Mouse (Mus musculus) c-Kit-positive CD71-negative TER-119-negative erythroid progenitor cells, embryonic 14.5 days (primary cell): ENCODE data around the gene Manbal.

ENCODE experiments used
- DNase-seq: peaks from one replicate; pipeline ENCODE4 v3.0.0-alpha.2; 2013; ENCODE audit warnings: low read depth

Manbal gene

DNA sequence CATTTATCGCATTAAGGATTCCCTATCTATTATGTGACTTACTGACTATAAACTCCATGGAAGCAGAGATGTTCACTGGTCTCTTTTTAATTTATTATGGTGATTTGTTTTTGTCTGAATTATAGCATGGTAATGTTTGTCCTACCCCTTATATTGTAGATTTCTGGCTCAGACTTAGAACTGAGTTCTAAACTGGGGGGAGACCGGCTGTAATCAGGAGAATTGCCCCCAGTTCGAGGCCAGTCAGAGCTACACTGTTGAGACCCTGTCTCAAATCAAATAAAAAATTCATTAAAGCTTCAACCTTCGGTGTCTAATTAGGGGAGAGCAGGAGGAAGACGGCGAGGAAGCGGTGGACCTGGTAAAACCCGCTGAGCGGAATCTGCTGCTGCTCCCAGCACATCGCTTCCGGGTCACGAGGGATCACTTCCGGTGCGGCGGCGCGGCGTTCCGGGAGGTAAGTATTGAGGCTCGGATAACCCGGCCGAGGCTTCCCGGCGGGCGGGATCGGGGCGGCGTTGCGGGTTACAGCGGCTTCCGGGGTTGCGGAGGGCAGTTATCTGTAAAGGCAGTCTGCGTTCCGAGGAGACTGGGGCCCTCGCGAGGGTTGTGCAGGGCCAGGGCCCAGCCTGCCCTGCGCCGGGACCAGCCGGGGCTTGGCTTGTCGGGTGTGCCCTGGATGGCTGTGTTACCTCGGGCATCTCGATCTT, at the start of gene Manbal:
Manbal (plus strand) TSS at position 411 of the 710 bp plus-strand sequence.
- DNase-seq, result peak; percentile 77

GRCm38 (mm10) chr2:157320135-157320534, 47.3 kb upstream of the Manbal start:
- DNase-seq, result no peak

GRCm38 (mm10) chr2:157320886-157321285, 46.5 kb upstream of the Manbal start:
- no peak for DNase-seq

DNA sequence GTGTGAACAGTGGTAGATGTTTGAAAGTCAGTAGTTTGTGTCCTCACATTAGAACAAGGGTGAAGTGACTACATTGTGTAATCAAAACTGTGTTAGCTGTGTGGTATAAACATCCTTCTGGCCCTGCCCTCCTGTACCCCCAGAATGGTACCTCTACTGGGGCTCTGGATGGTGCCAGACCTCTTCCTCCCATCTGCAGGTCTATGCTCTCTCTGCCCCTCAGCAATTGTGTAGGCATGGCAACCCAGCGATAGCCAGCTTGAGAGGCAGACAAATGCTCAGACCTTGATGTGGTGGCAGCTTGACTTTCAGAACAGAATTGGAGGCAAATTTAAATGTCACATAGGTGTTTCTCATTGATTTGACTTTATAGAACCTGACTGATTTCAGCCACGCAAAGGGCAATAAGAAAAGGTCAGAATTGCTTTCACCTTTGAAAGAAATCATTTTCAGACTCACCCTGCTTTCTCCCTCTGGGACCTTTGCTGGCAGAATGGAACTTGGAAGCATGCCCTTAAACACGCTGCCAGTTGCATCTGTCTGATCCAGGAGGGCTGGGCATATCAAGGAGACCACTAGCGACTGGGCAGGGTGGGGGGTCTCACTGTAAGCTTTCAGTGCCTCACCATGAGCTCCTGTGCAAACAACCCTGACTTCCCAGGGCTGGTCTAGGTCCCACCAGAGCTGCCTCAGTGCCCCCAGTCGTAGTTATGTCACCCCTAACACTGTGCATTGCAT, 45.2 kb upstream of the Manbal start:
- no peak for DNase-seq

DNA sequence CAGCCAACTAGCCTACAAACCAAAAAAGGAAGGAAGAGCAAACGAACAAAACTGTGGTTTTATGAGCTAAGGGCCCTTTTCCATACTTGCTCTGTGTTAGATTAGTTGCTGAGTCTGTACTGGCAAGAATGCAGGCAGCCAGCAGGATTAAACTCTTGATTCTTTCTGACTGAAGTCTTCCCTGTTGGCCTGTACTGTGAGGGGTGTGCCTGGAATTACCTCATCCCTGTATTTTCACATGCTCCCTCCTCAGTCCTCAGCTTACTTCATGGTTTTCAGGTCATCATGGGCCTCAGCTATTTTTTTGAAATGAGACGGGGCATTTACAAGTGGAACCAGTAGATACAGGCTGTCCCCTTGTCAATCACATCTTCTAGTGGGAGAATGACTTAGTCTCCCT, 42.2 kb upstream of the Manbal start:
- DNase-seq, result no peak

DNA sequence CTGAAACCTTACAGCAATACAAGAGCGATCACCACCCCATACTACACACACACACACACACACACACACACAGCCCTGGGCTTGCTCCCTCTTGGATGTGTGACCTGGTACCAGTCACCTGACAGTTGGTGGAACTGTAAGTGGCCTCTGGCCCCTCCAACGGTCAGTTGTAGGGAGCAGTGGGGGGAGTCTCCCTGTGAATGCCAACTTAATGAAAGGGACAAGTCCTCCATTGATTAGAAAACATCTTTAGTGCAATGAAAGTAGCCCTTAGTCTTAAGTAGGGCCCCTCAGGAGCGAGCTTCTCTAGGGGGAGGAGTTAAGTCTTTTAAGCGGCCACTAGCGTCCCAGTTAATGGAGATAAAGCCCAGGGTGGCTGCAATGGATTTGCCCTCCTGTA, 39.3 kb upstream of the Manbal start:
- no peak for DNase-seq

GRCm38 (mm10) chr2:157328570-157328969, 38.8 kb upstream of the Manbal start:
- DNase-seq, result no peak

GRCm38 (mm10) chr2:157332059-157332458, 35.3 kb upstream of the Manbal start:
- DNase-seq, result no peak

DNA sequence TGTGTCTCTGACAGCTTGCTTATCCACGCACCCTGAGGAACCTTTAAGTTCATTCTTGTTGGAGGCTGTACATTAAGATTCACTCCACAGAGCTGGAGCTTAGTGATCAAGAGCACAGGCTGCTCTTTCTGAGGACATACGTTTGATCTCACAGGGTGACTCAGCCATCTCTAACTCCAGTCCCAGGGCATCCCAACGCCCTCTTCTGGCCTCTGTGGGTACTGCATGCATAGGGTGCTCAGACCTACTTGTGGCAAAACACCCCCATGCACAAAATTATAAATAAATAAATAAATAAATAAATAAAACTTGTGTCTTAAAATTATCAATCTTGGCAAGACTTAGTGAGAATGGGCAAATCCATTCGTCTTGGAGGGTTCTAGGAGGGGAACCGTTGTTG, 28.7 kb upstream of the Manbal start:
- peak; percentile 79 for DNase-seq

DNA sequence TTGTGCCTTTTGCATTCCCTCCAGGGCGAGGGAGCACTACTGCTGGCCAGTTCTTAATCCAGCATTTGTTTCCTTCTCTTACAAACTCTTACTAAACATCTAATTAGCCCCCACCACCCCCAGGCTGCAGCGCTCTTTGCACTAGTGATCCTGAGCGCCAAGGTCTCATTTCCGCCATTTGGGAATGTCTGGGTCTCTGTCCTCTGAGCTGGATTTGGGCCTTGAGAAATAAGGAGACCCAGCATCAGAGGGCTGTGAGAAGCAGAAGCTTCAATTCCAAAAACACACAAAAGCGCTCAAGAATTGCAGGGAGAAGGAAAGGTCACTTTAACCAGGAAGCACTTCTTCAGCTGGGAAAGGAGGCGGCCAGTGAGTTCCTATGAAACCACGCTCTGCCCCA, 27.9 kb upstream of the Manbal start:
- DNase-seq, result no peak

DNA sequence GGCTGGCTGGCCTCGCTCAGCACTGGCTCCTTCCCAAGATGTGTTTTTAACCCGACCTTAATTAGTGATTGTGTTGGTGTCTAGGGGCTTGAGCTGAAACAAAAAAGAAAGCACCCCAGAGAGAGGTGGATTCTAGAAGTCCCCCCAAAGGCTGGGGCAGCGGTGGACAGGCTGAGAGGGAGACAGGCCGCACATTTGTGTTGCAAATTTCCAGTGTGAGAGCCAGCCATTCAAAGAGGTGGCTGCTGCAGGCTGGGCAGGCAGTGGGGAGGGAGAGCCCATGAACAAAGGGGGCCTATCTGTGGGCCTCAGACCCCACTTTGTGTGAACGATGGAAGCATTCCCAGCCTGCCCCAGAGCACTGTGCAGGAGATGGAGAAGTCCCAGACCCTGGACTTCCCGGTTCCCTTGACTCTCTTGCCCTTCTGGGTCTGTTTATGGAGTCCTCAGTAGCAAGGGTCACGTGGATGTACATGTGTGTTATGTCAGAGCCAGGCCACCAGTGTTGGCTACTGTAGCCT, 27.1 kb upstream of the Manbal start:
- DNase-seq, result no peak

DNA sequence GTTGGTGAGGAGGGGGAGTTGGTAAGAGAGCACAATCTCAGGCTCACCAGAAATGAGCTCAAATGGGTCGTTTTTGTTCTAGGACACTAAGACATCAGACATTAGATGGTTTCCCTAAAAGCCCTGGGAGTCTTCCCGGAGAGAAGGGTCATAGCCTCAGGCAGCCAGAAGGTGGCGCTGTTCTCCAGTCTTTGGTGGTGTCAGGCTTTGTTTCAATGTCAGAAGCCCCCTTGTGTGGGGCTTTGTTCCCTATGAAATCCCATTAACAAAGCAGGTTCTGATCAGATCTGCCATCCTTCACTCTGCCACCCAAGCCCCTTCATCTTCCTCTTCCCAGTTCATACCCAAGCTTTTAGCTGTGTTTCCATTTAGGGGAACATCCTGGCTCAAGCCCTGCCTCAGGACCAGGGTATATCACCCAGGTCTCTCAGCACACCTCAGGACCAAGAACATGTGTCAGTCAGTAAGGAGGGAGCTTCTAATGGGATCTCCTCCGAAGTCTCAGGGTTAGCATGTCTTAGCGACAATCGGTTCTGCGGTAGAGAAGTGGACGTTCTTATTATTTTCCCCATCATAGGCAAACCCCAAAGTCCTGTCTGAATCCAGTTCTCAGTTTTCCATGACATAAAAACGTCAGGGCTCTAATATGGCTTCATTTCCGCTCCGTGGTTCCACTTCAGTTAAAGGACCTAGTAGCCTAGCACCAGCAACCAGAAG, 25.7 kb upstream of the Manbal start:
- DNase-seq, result peak; percentile 33

DNA sequence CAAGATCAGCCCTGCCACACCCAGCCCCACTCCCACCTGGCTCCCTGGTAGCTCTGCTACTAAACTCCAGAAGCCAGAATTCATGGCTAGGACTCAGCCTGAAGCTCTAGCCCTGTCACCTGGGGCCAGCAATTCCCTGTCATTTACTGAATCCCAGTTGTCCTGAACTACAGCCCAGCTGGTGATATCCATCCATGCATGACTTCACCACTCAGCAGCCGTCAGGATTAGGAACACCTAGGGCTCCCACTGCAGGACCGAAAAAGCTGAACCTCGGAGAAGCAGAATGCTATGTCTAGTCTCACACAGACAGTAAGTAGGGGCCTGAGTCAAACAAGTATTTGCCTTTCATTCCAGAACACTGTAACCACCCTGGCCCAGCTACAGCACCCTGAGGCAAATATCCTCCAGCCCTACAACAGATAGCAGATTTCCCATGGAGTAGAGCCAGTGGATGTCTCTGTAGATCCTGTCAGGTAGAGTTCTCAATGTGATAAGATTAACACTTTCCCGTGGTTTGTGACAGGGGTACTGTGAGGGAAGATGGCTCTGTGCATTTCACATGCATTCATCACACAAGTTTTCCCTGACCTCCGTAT, 25.0 kb upstream of the Manbal start:
- DNase-seq, result no peak

DNA sequence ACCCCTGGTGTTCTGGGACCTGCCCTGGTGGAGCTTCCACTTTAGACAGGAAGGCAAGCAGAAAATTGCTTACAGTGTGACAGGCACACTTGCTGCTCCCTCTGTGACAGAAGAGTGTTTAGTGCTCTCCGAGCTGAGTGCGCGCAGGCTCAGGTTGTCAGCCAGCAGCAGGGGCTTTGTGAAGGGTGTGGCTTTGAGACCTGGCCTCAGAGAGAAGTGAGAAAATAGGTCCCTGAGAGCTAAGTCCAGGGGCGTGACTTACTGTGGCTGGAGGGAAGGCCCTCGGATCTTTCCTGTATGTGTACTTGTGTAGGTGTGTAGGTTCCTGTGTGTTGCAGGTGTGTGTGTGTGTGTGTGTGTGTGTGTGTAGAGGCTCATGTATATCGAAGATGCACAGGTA, 24.1 kb upstream of the Manbal start:
- DNase-seq, result no peak

GRCm38 (mm10) chr2:157347361-157348159, 19.8 kb upstream of the Manbal start, which contains the start of gene Ghrh:
Gene Ghrh, minus strand, starts transcription at chr2:157347506.
- DNase-seq, result no peak

- no peak for DNase-seq
Observed at GRCm38 (mm10) chr2:157349121-157349778, 18.1 kb upstream of the Manbal start.

DNA sequence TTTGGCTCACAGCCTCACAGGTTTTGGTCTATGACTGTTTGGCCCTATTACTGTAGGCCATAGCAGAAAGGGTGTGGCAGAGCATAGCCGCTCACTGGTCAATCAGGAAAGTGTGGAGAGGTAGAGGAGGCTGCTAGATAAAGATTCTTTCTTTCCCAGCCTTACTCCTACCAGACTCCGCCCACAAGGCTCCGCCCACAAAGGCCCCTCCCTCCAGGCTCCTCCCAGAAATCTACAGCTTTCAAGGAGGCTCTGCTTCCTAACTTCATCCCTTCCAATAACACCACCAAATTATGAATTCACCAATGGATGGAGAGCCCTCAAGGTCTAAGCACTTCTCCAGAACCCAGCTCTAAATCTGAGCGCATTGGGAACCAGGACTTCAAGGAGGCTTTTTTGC, 14.2 kb upstream of the Manbal start:
- DNase-seq, result no peak

DNA sequence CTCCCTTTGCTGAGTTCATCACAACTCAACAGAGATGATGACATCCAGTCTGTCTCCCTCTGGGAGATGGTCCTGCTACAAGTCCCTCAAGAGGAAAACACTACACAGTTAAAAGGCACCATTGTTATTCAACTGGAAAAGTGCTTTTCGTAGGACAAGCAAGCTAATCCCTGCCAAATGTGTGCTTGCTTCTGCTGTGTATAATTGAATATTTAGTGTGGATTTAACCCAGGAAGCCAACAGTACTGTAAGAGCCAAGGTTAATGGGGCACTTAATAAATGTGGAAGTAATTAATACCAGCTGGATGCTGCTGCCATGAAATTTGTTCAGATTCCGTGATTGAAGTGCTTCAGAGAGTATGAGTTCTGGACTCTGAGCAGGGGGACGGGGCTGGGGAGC, 13.3 kb upstream of the Manbal start:
- no peak for DNase-seq

GRCm38 (mm10) chr2:157360028-157360427, 7.4 kb upstream of the Manbal start:
- no peak for DNase-seq

GRCm38 (mm10) chr2:157363031-157363430, 4.4 kb upstream of the Manbal start:
- DNase-seq, result no peak

GRCm38 (mm10) chr2:157366762-157367161, 632 bp upstream of the Manbal start:
- no peak for DNase-seq
